ENCODE assay signal across 8 mouse cellular contexts in the genomic region with DNA sequence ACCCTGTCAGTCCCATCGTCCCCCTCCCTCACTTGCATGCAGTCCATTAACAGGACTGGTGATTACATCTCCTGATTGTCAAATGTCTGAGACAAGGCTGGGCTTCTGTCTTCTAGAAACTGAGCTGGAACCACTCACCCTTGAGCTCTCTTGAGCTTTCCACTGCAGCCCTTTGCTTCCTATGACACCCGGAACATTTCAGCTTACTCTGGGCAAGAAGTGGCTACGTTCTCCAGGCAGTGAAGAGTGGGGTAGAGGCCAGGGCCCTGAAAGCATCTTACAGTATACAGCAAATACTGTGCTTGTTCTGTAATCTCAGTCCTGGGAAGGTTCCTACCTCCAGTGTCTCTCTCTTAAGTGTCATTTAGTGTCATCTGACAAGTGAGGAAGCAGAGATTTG. TPM values are rescaled to one million over a fixed set of nuclear protein-coding genes. Genes with fewer than 3 reads are reported as not detected.
DNase-seq lines count a peak whose midpoint lies in the region; ATAC-seq and TF ChIP-seq lines count a peak whose summit lies in the region.

No protein-coding gene starts in this region.

- no peaks in the 10 kb centered on the region for H3K36me3 ChIP-seq in kidney, embryonic 16.5 days (ENCODE audit: insufficient read depth, low read length)
- no peaks in the 10 kb centered on the region for H3K36me3 ChIP-seq in hindbrain, postnatal 0 days (ENCODE audit: insufficient read depth, low read length)
- no peaks in the 10 kb centered on the region for H3K36me3 ChIP-seq in midbrain, embryonic 16.5 days (ENCODE audit: control insufficient read depth, insufficient read depth, low read length)

- H3K9ac ChIP-seq in kidney, embryonic 16.5 days (replicated peaks; ENCODE audit: low read length) = peak overlapping the region; percentile 91
- H3K9ac ChIP-seq in hindbrain, postnatal 0 days (replicated peaks; ENCODE audit: low read length) = peak overlapping the region; percentile 79
- H3K9ac ChIP-seq in midbrain, embryonic 16.5 days (ENCODE audit: low read depth, low read length) = peak overlapping the region; percentile 93

- ATAC-seq in kidney, embryonic 16.5 days (ENCODE audit: low FRiP score, low TSS enrichment) = peak; percentile 47
- ATAC-seq in hindbrain, postnatal 0 days = no peak; the same call in 1 of the 2 replicates
- ATAC-seq in midbrain, embryonic 16.5 days = no peak; the same call in 1 of the 2 replicates

- peaks cover 10% of the 10 kb centered on the region for H3K4me1 ChIP-seq in kidney, embryonic 16.5 days (ENCODE audit: insufficient read depth, low read length)
- H3K4me1 ChIP-seq in brown adipose tissue, adult 24 weeks (ENCODE audit: control insufficient read depth, insufficient read depth, insufficient read length, low read length) = peaks cover 2% of the 10 kb centered on the region; the same call in 1 of the 2 replicates
- H3K4me1 ChIP-seq in hindbrain, postnatal 0 days (ENCODE audit: insufficient read depth, low read length) = 0 out of 2 replicates have a peak, but pooled peaks cover 5% of the 10 kb centered on the region
- H3K4me1 ChIP-seq in midbrain, embryonic 16.5 days (ENCODE audit: control insufficient read depth, insufficient read depth, low read length) = peaks cover 12% of the 10 kb centered on the region

- peak overlapping the region; percentile 93 for H3K27ac ChIP-seq in kidney, embryonic 16.5 days (ENCODE audit: low read length)
- H3K27ac ChIP-seq in brown adipose tissue, adult 24 weeks (replicated peaks; ENCODE audit: low read depth, low read length) = peak overlapping the region; percentile 54
- peak overlapping the region; percentile 83 for H3K27ac ChIP-seq in hindbrain, postnatal 0 days
- peak overlapping the region; percentile 65 for H3K27ac ChIP-seq in midbrain, embryonic 16.5 days (ENCODE audit: low read length)

- no peak for TF ChIP-seq CTCF in hindbrain, postnatal 0 days (IDR thresholded peaks at IDR 0.05; ENCODE audit: low read depth)

- H3K4me3 ChIP-seq in kidney, embryonic 16.5 days (ENCODE audit: low read length) = peak overlapping the region; percentile 86
- peak overlapping the region; percentile 86 for H3K4me3 ChIP-seq in brown adipose tissue, adult 24 weeks (ENCODE audit: insufficient read depth, low read depth, low read length)
- H3K4me3 ChIP-seq in hindbrain, postnatal 0 days (ENCODE audit: low read length) = peak overlapping the region; percentile 73
- H3K4me3 ChIP-seq in midbrain, embryonic 16.5 days (ENCODE audit: low read depth, low read length) = peak overlapping the region; percentile 87

- 12% methylated on average over 3 of the region's 3 CpGs for WGBS in kidney, embryonic 16.5 days
- 14% methylated on average over 3 of the region's 3 CpGs for WGBS in hindbrain, postnatal 0 days
- WGBS in midbrain, embryonic 16.5 days = 16% methylated on average over 3 of the region's 3 CpGs

- no peak for DNase-seq in kidney, adult 18-20 months
- DNase-seq in hindbrain, postnatal 0 days (ENCODE audit: low spot score) = no peak
- DNase-seq in right cerebral cortex, postnatal 14 days = no peak
- no peak for DNase-seq in cerebellum, adult 9-11 months
- no peak for DNase-seq in retina, embryonic 14.5 days (ENCODE audit: low spot score)

- peak overlapping the region; percentile 53 for H3K4me2 ChIP-seq in kidney, embryonic 16.5 days (replicated peaks; ENCODE audit: low read depth, low read length)
- H3K4me2 ChIP-seq in hindbrain, postnatal 0 days (ENCODE audit: low read depth, low read length) = peak overlapping the region; percentile 63
- peak overlapping the region; percentile 54 for H3K4me2 ChIP-seq in midbrain, embryonic 16.5 days (ENCODE audit: low read length)

- H3K9me3 ChIP-seq in kidney, embryonic 16.5 days (ENCODE audit: low read length) = no peaks in the 10 kb centered on the region
- H3K9me3 ChIP-seq in hindbrain, postnatal 0 days (ENCODE audit: low read length) = no peaks in the 10 kb centered on the region
- no peaks in the 10 kb centered on the region for H3K9me3 ChIP-seq in midbrain, embryonic 16.5 days (replicated peaks; ENCODE audit: control insufficient read depth, low read length, poor library complexity, severe bottlenecking)

- H3K27me3 ChIP-seq in kidney, embryonic 16.5 days (ENCODE audit: insufficient read depth, low read length) = no peaks in the 10 kb centered on the region
- no peaks in the 10 kb centered on the region for H3K27me3 ChIP-seq in hindbrain, postnatal 0 days (ENCODE audit: insufficient read depth, low read length)
- H3K27me3 ChIP-seq in midbrain, embryonic 16.5 days (ENCODE audit: control insufficient read depth, insufficient read depth, low read depth, low read length) = no peaks in the 10 kb centered on the region

RNA-seq across cellular contexts. Expression of a gene that starts 15.5 kb away (rescaled TPM):
- polyA plus RNA-seq in kidney, embryonic 16.5 days (2015; fragmentation: Nextera tagmentation; extraction: Ambion mirVana) = 58.1 and 63.0 TPM in 2 replicates
- polyA plus RNA-seq in brown adipose tissue, adult 24 weeks (2012; ENCODE audit: insufficient read depth, insufficient read length, missing spikeins) = 31.2 and 39.1 TPM in 2 replicates
- 12.7 and 13.9 TPM in 2 replicates for total RNA-seq in hindbrain, postnatal 0 days (2014; rRNA removed)
- polyA plus RNA-seq in hindbrain, postnatal 0 days (2015; fragmentation: Nextera tagmentation; extraction: Ambion mirVana) = 21.1 and 21.5 TPM in 2 replicates
- 33.6 and 34.6 TPM in 2 replicates for polyA plus RNA-seq in midbrain, embryonic 16.5 days (2015; fragmentation: Nextera tagmentation; extraction: Ambion mirVana)

RNA-seq across cellular contexts. Expression of a gene that starts 38.3 kb away (rescaled TPM):
- polyA plus RNA-seq in kidney, embryonic 16.5 days (2015; fragmentation: Nextera tagmentation; extraction: Ambion mirVana) = 56.3 and 67.1 TPM in 2 replicates
- 16.1 and 16.9 TPM in 2 replicates for polyA plus RNA-seq in brown adipose tissue, adult 24 weeks (2012; ENCODE audit: insufficient read depth, insufficient read length, missing spikeins)
- total RNA-seq in hindbrain, postnatal 0 days (2014; rRNA removed) = 20.7 and 22.7 TPM in 2 replicates
- 72.4 and 73.7 TPM in 2 replicates for polyA plus RNA-seq in hindbrain, postnatal 0 days (2015; fragmentation: Nextera tagmentation; extraction: Ambion mirVana)
- polyA plus RNA-seq in midbrain, embryonic 16.5 days (2015; fragmentation: Nextera tagmentation; extraction: Ambion mirVana) = 62.9 and 64.0 TPM in 2 replicates

RNA-seq across cellular contexts. Expression of a gene that starts 59.6 kb away (rescaled TPM):
- 151 and 154 TPM in 2 replicates for polyA plus RNA-seq in kidney, embryonic 16.5 days (2015; fragmentation: Nextera tagmentation; extraction: Ambion mirVana)
- 264 and 395 TPM in 2 replicates for polyA plus RNA-seq in brown adipose tissue, adult 24 weeks (2012; ENCODE audit: insufficient read depth, insufficient read length, missing spikeins)
- 65.0 and 72.6 TPM in 2 replicates for total RNA-seq in hindbrain, postnatal 0 days (2014; rRNA removed)
- polyA plus RNA-seq in hindbrain, postnatal 0 days (2015; fragmentation: Nextera tagmentation; extraction: Ambion mirVana) = 136 and 144 TPM in 2 replicates
- 153 and 161 TPM in 2 replicates for polyA plus RNA-seq in midbrain, embryonic 16.5 days (2015; fragmentation: Nextera tagmentation; extraction: Ambion mirVana)
